Mouse (Mus musculus) hematopoietic stem cell, adult 5-6 weeks (primary cell): ENCODE measurements around the gene Dcaf12. TPM values are rescaled to one million over a fixed set of nuclear protein-coding genes. Genes with fewer than 3 reads are reported as not detected.

Source experiments
- ATAC-seq, 2 experiments: fragments of 125-278 bp in 1 of 2; replicated peaks in 1 of 2; 2 replicates each; pipeline ENCODE4 v1.8.0; 2016 to 2017; ENCODE audit warnings: inconsistent platforms in 2 of 2, mild to moderate bottlenecking in 2 of 2, moderate number of reproducible peaks in 2 of 2, low read depth in 1 of 2, moderate TSS enrichment in 1 of 2; ENCODE audit not compliant: low FRiP score in 2 of 2, poor library complexity in 2 of 2, severe bottlenecking in 2 of 2, insufficient read depth in 1 of 2, low TSS enrichment in 1 of 2
- total RNA-seq: library from RNA; stranded (forward); fragments of 172-1452, 232-1000 nt; gene quantifications from 2 replicates; pipeline ENCODE4 v1.2.3, GENCODE M21; 2017

Gene Dcaf12
- total RNA-seq, 1 experiment from 2014 or later: 25.5 TPM

- no peak for ATAC-seq
Measured at GRCm38 (mm10) chr4:41320971-41321370, 6.3 kb upstream of the Dcaf12 start.

GRCm38 (mm10) chr4:41318267-41318666 lies 3.6 kb upstream of the Dcaf12 start:
- ATAC-seq: no peak

- no peak for ATAC-seq
Measured at GRCm38 (mm10) chr4:41315173-41315572, 484 bp upstream of the Dcaf12 start.

DNA sequence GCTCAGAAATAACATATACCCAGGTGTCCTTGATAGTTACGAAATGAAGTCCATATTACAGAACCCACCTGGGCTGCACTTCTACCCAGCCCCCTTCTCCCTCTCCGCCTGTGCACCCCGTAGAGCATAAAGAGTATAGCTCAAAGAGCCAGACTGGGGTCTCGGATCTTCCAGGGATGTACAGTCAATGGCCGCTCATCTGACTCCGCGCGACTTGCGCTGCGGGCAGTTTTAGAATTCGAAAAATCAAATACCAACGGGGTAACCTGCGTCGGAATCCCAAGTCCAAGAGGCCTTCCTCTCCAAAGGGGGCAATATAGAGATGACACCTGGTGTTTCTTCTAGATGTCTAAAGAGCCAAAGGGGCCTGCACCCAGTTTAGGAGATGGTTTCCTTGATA lies 967 bp downstream of the Dcaf12 start:
- no peak for ATAC-seq

DNA sequence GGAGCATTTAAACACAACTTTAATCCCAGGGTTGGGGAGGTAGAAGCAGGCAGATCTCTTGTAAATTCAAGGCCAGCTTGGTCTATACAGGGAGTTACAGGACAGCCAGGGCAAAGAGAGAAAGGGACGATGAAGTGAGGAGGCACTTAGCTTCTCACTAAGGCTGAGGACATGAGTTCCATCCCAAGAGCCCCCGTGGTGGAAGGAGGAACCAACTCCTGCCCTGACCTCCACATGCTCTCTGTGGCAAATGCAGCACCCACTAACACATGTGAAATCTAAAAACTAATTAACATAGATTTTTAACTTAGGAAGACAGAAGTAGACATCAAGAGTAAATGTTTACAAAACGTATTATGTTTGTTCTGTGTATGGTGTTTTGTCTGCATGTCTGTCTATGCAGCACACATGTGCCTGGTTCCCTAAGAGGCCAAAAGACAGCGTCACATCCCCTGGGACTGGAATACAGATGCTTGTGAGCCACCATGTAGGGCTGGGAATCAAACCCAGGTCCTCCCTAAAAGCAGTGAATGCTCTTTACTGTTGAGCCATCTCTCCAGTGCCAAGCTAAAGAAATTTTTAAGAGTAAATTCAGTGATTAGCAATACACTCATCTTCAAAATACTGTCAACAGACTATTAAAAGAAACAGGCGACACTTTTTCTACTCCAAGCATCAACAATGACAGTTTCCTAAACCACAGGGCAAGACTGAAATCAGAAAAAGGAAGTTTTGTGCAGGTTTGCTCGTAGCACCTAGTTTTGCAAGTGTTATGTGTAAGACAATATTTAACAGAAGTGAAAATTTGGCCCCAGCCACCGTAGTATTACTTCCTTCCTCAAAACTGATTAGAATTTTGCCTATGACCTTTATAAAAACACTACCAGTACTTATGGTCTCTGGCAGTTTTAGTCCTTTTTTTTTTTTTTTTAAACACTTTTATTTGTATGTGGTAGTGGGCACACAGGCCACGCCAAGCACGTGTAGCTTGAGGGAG lies 3.8 kb downstream of the Dcaf12 start:
- peak; percentile 48 for ATAC-seq

DNA sequence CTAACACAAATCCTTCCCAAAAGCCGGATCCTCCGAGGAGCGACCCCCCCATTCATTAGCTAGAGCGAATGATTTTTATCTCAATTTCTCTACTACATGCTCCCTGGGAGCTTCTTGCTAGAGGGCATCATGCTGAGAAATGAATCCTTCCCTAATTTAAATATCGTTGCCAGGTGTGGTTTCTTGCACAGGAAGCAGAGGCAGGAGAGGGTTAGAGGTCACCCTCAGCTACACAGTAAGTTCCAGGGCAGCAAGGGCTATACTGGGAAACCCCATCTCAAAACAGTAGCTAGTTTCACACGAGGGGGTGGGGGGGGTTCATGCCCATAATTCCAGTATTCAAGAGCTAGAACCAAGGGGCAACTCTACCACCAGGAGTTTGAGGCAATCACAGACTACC lies 7.3 kb downstream of the Dcaf12 start:
- ATAC-seq: no peak

DNA sequence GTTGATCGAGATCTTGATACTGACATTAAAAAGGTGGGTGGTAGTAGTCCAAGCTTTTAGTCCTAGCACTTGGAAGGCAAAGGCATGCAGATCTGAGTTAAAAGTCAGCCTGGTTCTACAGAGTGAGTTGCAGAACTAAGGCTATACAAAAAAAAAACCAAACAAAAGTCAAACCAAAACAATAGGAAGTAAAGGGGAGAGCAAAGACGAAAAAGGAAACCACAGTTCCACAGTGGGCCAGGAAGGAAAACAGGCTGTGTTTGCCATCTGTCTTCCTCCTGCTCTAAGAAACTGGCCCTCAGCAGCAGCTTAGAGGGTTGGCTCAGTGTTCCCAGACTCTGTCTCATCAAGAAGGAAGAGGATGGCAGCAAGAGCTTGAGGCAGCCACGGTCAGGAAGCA lies 10.4 kb downstream of the Dcaf12 start:
- peak; percentile 80 to 86 for ATAC-seq

- ATAC-seq: no peak
Measured at GRCm38 (mm10) chr4:41303671-41304070, 11.0 kb downstream of the Dcaf12 start.

- ATAC-seq: no peak
Measured at GRCm38 (mm10) chr4:41298976-41299375, 15.7 kb downstream of the Dcaf12 start.

DNA sequence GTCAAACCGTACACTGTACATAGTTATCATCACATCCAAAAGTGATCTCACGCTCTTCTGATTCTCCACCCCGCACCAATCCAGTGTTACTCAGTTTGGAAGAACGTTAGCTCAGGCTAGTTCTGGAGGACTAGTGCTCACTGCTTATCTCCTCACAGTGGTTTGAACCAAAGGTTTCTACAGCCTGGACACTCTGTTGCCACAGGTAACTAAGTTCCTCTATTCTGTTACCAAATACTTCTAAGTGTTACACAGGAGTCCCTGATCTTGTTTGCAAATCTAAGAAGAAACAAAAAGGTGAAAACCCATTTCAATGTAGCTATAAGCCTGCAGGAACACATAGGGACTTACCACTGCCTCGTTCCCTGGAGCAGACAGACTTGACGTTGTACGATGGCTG lies 18.7 kb downstream of the Dcaf12 start:
- no peak; a peak in 1 of 4 replicates for ATAC-seq

GRCm38 (mm10) chr4:41295507-41295906 lies 19.2 kb downstream of the Dcaf12 start:
- ATAC-seq: no peak

DNA sequence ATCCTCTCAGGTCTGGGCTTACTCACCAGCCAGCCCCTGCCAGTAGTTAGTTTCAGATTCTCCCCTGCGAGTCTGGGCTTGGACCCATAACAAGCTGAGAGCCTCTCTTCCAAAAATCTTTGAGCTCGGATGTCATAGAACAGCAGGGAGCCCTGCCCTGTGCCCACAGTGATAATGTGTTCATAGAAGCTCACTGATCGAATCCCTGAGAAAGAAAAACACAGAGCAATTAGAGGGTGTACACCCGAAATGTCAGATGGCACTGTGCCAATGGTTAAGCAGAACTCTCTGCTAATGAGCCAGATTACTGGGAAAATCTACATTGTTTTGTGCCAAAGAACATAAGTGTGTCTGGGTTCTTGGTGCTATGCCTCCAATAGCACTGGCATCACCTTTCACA lies 20.8 kb downstream of the Dcaf12 start:
- ATAC-seq: no peak

- ATAC-seq: no peak
Measured at GRCm38 (mm10) chr4:41289802-41290201, 24.9 kb downstream of the Dcaf12 start.

GRCm38 (mm10) chr4:41286420-41286819 lies 28.3 kb downstream of the Dcaf12 start:
- peak; percentile 56 to 75; a peak in 3 of 4 replicates for ATAC-seq

GRCm38 (mm10) chr4:41284087-41284486 lies 30.6 kb downstream of the Dcaf12 start:
- ATAC-seq: no peak

- no peak for ATAC-seq
Measured at GRCm38 (mm10) chr4:41275927-41276326, 38.8 kb downstream of the Dcaf12 start.

- peak; percentile 91 to 94 for ATAC-seq
Measured at GRCm38 (mm10) chr4:41274980-41275850, 39.5 kb downstream of the Dcaf12 start, which contains the start of gene Ubap2. Ubap2 (minus strand) TSS chr4:41275144.
